Mouse (Mus musculus) limb, embryonic 14.5 days (tissue): ENCODE data around the gene Frem2. TPM values are rescaled to one million over a fixed set of nuclear protein-coding genes. Genes with fewer than 3 reads are reported as not detected.

Experiments
- ATAC-seq: fragments of 200-750 bp; cut with Nextera tagmentation; 2 replicates; pipeline ENCODE4 v1.8.0; 2017; ENCODE audit warnings: low read depth, moderate number of reproducible peaks, moderate TSS enrichment; ENCODE audit not compliant: low FRiP score
- DNase-seq: peaks from one replicate; pipeline ENCODE4 v3.0.0-alpha.2; 2015; ENCODE audit warnings: low spot score
- H3K27ac ChIP-seq: fragments of 300-500 bp; sonication (generic); replicated peaks from 2 replicates; pipeline ENCODE4 v1.5.1; 2014; ENCODE audit warnings: low read depth, mild to moderate bottlenecking, low read length, moderate library complexity, mixed read lengths
- H3K27me3 ChIP-seq: fragments of 300-500 bp; sonication (generic); 2 replicates; pipeline ENCODE4 v1.6.1; 2014; ENCODE audit warnings: low read length, mixed read lengths; ENCODE audit not compliant: control insufficient read depth, insufficient read depth
- H3K36me3 ChIP-seq: fragments of 300-500 bp; sonication (generic); 2 replicates; pipeline ENCODE4 v1.6.1; 2014; ENCODE audit warnings: mild to moderate bottlenecking, low read length, moderate library complexity, mixed read lengths; ENCODE audit not compliant: control insufficient read depth, insufficient read depth
- H3K4me1 ChIP-seq: fragments of 300-500 bp; sonication (generic); 2 replicates; pipeline ENCODE4 v1.6.1; 2014; ENCODE audit warnings: antibody characterized with exemption, low read length, mixed read lengths; ENCODE audit not compliant: control insufficient read depth, insufficient read depth
- H3K4me2 ChIP-seq: fragments of 300-500 bp; sonication (generic); replicated peaks from 2 replicates; pipeline ENCODE4 v1.6.1; 2014; ENCODE audit warnings: low read depth, mild to moderate bottlenecking, low read length, moderate library complexity; ENCODE audit not compliant: severe bottlenecking
- H3K4me3 ChIP-seq: fragments of 300-500 bp; sonication (generic); replicated peaks from 2 replicates; pipeline ENCODE4 v1.5.1; 2014; ENCODE audit warnings: low read length
- H3K9ac ChIP-seq: fragments of 300-500 bp; sonication (generic); 2 replicates; pipeline ENCODE4 v1.6.1; 2014; ENCODE audit warnings: mild to moderate bottlenecking, low read depth, low read length, moderate library complexity; ENCODE audit not compliant: severe bottlenecking
- H3K9me3 ChIP-seq: fragments of 300-500 bp; sonication (generic); 2 replicates; pipeline ENCODE4 v1.6.1; 2016; ENCODE audit warnings: low read length; ENCODE audit not compliant: control insufficient read depth
- POLR2A ChIP-seq: fragments of 200-500 bp; IDR thresholded peaks from 2 replicates; pipeline ENCODE4 v1.8.0; 2012; ENCODE audit warnings: inconsistent platforms, mild to moderate bottlenecking, moderate library complexity, borderline replicate concordance; ENCODE audit not compliant: insufficient read depth, insufficient read length; ENCODE audit errors: extremely low read depth
- WGBS: fragments of 180-500 bp; shearing (Covaris S2); extraction: QIAGEN DNeasy Blood & Tissue Kit; methylation state at CpG from one replicate; pipeline ENCODE4 v1.1.7; 2014; 5-methylcytosine and 5-hydroxymethylcytosine counted together
- polyA plus RNA-seq, 2 experiments: library from polyadenylated mRNA; depleted of rRNA in 1 of 2; stranded (reverse) in 1 of 2; unstranded in 1 of 2; fragments of >200 nt; fragmentation: Nextera tagmentation in 1 of 2; extraction: Ambion mirVana in 1 of 2; gene quantifications; 2 replicates each; pipeline versions ENCODE4 v1.2.1 to v1.2.3; 2012 to 2014

The Frem2 gene
- polyA plus RNA-seq, 2 experiments, result 10.9 to 15.2 TPM

DNA sequence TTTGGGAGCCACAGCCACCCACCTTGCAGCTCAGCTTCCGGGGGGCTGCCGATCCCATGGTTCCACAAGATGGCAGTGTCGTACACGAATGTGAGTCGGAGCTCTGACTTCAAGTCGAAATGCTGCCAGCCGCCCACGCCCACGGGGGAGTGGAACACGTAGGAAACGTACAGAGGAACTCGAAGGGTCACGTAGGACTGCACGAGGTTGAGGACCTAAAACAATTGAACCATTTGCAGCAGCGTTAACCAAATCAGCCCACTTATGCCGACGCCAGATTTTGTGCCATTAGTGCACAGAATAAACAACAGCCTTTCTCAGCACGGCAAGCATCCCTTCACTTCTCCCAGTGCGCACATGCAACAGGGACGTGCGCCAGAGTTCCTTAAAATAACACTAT, 131.4 kb downstream of the Frem2 start:
- no peaks in the 10 kb centered on the region for H3K9me3 ChIP-seq
- H3K4me2 ChIP-seq, result peak overlapping the region; percentile 55
- H3K4me3 ChIP-seq, result peak overlapping the region; percentile 31
- DNase-seq (peak; percentile 74), ATAC-seq (peak; percentile 67)
- no peaks in the 10 kb centered on the region for H3K27me3 ChIP-seq
- H3K4me1 ChIP-seq, result no peaks in the 10 kb centered on the region
- TF ChIP-seq POLR2A, result no peak
- no peak overlapping the region for H3K27ac ChIP-seq
- 22% methylated on average over 21 of the region's 21 CpGs for WGBS
- H3K9ac ChIP-seq, result peak overlapping the region; percentile 50
- H3K36me3 ChIP-seq, result no peaks in the 10 kb centered on the region

DNA sequence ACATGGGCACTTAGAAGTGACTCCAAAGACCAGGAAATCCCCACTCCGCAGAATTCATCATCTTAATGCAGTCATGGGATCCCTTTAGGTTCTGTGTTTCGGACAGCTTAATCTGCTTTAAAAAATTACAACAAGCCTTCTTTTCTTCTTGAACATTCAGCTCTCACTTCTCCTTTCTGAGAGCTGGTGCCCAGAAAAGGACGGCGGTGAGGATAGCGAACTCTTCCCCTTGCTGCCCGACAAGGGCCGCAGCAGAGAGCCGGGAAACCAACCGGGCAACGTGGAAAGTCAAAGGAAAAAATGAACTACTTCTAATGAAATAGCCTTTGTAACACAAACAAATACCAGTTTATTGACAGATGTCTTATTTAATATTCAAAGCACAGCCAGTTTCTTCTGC, 134.4 kb downstream of the Frem2 start:
- 87% methylated on average over 10 of the region's 10 CpGs for WGBS
- H3K4me3 ChIP-seq, result no peak overlapping the region
- TF ChIP-seq POLR2A, result no peak
- no peaks in the 10 kb centered on the region for H3K27me3 ChIP-seq
- H3K4me2 ChIP-seq, result no peak overlapping the region
- ATAC-seq (no peak), DNase-seq (no peak)
- no peak overlapping the region for H3K27ac ChIP-seq
- H3K9ac ChIP-seq, result no peak overlapping the region
- no peaks in the 10 kb centered on the region for H3K36me3 ChIP-seq
- H3K9me3 ChIP-seq, result no peaks in the 10 kb centered on the region
- no peaks in the 10 kb centered on the region for H3K4me1 ChIP-seq

DNA sequence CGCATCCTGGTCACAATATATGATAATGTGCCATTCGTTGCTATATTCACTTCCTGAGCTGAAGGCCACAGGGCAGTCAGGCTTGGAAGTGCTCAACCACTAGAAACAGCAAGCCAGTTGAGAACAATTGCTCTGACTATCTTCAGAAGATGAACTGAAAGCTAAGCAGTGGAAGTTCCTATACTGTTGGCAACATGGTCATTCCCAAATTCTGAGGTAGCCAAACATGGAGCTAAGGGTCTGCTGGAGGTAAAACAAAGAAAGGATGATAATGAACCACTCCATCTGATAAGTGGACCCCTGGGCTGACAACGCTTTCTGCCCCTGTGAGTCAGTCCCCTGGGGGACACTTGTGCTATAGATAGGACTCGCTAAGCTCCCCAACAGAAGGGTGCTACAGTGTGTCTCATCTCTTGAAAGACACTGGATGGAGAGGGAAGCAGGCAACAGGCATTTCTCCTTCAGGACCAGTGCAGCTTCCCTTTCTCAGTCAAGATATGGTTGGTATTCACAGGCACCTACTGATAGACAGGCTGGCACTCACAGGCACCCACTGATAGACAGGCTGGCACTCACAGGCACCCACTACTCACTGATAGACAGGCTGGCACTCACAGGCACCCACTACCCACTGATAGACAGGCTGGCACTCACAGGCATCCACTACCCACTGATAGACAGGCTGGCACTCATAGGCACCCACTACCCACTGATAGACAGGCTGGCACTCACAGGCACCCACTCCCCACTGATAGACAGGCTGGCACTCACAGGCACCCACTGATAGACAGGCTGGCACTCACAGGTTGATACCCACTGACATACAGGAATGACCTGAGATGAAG, 142.7 kb downstream of the Frem2 start:
- no peak for DNase-seq
- no peaks in the 10 kb centered on the region for H3K27me3 ChIP-seq
- no peak overlapping the region for H3K9ac ChIP-seq
- ATAC-seq, result no peak
- H3K27ac ChIP-seq, result no peak overlapping the region
- no peaks in the 10 kb centered on the region for H3K9me3 ChIP-seq
- 86% methylated on average over 4 of the region's 4 CpGs for WGBS
- TF ChIP-seq POLR2A, result no peak
- no peaks in the 10 kb centered on the region for H3K4me1 ChIP-seq
- no peaks in the 10 kb centered on the region for H3K36me3 ChIP-seq
- no peak overlapping the region for H3K4me2 ChIP-seq
- no peak overlapping the region for H3K4me3 ChIP-seq

DNA sequence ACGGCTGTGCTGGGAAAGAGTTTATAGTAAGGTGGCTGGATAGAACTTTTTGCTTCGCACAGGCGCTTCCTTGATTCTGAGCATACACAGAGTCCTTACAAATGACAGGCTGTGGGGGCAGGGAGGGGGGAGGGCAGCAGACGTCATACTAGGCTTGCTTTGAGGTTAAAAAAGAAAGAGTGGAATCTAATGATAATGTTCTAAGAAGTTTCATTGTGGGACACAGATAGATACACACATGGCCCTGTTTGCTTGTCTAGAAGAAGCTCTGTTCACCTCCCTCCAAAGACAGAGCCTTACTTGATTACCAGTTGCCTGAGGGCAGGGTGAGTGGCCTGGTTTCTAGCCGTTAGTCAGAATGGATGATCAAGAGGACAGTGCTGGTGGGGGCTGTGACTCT, 144.1 kb downstream of the Frem2 start:
- no peak overlapping the region for H3K27ac ChIP-seq
- DNase-seq, result no peak
- no peaks in the 10 kb centered on the region for H3K4me1 ChIP-seq
- H3K9me3 ChIP-seq, result no peaks in the 10 kb centered on the region
- no peak for ATAC-seq
- H3K27me3 ChIP-seq, result no peaks in the 10 kb centered on the region
- no peak overlapping the region for H3K4me2 ChIP-seq
- H3K36me3 ChIP-seq, result no peaks in the 10 kb centered on the region
- TF ChIP-seq POLR2A, result no peak
- no peak overlapping the region for H3K4me3 ChIP-seq
- no peak overlapping the region for H3K9ac ChIP-seq
- WGBS, result 49% methylated on average over 5 of the region's 5 CpGs

DNA sequence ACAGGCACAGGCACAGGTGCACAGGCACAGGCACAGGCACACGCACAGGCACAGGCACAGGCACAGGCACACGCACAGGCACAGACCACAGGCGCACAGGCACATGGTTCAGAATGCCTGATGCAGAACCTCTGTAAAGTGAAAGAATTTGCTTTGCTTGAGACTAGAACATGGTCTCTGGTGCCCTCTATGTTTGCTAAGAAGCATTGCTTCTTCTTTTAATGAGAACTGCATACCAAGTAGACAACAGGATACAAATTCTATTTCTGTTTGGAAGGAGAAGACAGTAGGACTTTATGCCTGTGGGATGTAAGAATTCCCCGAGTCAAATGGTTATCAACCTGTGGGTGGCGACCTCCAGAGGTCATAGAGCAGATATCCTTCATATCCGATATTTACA, 154.7 kb downstream of the Frem2 start:
- Histone ChIP-seq H3K4me2 (no peak overlapping the region), H3K9ac (no peak overlapping the region), H3K36me3 (no peaks in the 10 kb centered on the region), H3K4me3 (no peak overlapping the region), H3K9me3 (no peaks in the 10 kb centered on the region), H3K4me1 (no peaks in the 10 kb centered on the region), H3K27ac (no peak overlapping the region), H3K27me3 (no peaks in the 10 kb centered on the region)
- no peak for ATAC-seq
- WGBS, result 61% methylated on average over 6 of the region's 6 CpGs
- no peak for TF ChIP-seq POLR2A
- DNase-seq, result peak; percentile 29
